Comparison of ENCODE assay signal across 8 mouse cellular contexts in the genomic region with DNA sequence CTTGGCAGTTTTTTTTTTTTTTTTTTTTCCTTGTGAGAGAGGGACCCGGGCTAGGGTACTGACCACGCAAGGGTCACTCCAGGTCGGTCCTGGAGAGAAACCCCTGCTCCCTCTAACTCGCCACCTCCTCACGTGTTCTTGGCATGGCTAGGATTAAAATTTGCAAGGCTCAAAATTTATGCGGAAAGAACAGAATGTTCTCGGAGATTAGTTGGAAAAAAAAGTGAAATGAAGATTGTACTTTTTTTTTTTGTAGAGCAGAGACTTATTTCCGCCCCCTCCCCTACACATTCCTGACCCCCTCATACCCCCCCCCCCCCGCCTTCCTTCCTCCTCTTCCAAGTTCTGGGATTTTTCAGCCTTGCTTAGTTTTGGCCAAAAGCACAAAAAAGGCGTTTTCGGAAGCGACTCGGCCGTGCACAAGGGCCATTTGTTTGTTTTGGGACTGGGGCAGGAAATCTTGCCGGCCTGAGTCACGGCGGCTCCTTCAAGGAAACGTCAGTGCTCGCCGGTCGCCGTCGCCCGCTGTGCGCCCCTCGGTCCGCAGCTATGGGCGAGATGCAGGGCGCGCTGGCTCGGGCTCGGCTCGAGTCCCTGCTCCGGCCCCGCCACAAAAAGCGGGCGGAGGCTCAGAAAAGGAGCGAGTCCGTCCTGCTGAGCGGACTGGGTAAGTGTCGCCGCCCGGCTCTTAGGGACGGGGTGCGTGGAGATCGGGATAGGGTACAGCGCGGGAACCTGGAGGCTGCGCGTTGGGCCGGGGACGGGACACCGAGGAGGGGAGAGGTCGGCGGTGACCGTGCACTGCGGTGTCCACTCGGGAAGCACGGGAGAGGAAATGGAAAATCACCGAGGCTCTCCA.
A peak's percentile ranks its signal among the peaks of the same experiment; 100 is the strongest.
DNase-seq lines count a peak whose midpoint lies in the region; ATAC-seq and TF ChIP-seq lines count a peak whose summit lies in the region.

No protein-coding gene starts in this region.

- H3K4me2 ChIP-seq in embryonic facial prominence, embryonic 12.5 days (replicated peaks) = peak overlapping the region; percentile 86
- peak overlapping the region; percentile 99 for H3K4me2 ChIP-seq in neural tube, embryonic 15.5 days

- no peak for TF ChIP-seq CTCF in E14TG2a.4 (conservative IDR thresholded peaks at IDR 0.05; ENCODE audit: low read length)
- TF ChIP-seq CTCF in lung, adult 2 months (IDR thresholded peaks at IDR 0.05; ENCODE audit: insufficient read depth, low read length) = no peak

- WGBS in embryonic facial prominence, embryonic 12.5 days = under 1% methylated on average over 60 of the region's 60 CpGs
- under 1% methylated on average over 60 of the region's 60 CpGs for WGBS in heart, embryonic 10.5 days
- WGBS in lung, adult 2 months = under 1% methylated on average over 60 of the region's 60 CpGs
- WGBS in neural tube, embryonic 15.5 days = under 1% methylated on average over 56 of the region's 60 CpGs

- peak overlapping the region; percentile 91 for H3K4me3 ChIP-seq in E14TG2a.4 (replicated peaks; ENCODE audit: low read length)
- peak overlapping the region; percentile 70 for H3K4me3 ChIP-seq in embryonic facial prominence, embryonic 12.5 days
- H3K4me3 ChIP-seq in heart, embryonic 10.5 days = peak overlapping the region; percentile 69
- peak overlapping the region; percentile 88 for H3K4me3 ChIP-seq in lung, adult 2 months (replicated peaks; ENCODE audit: extremely low read depth, low read depth, low read length)
- peak overlapping the region; percentile 73 for H3K4me3 ChIP-seq in neural tube, embryonic 15.5 days (replicated peaks)

- peak overlapping the region; percentile 82 for H3K27ac ChIP-seq in embryonic facial prominence, embryonic 12.5 days
- peak overlapping the region; percentile 90 for H3K27ac ChIP-seq in heart, embryonic 10.5 days
- H3K27ac ChIP-seq in neural tube, embryonic 15.5 days (replicated peaks) = peak overlapping the region; percentile 86

- H3K4me1 ChIP-seq in E14TG2a.4 (replicated peaks; ENCODE audit: low read depth, low read length) = peaks cover 65% of the 10 kb centered on the region
- peaks cover 13% of the 10 kb centered on the region; the same call in 1 of the 2 replicates for H3K4me1 ChIP-seq in embryonic facial prominence, embryonic 12.5 days
- peaks cover 21% of the 10 kb centered on the region for H3K4me1 ChIP-seq in heart, embryonic 10.5 days
- peaks cover 3% of the 10 kb centered on the region; the same call in 1 of the 2 replicates for H3K4me1 ChIP-seq in lung, adult 2 months (ENCODE audit: control insufficient read depth, insufficient read depth, low read length)
- peaks cover 35% of the 10 kb centered on the region for H3K4me1 ChIP-seq in neural tube, embryonic 15.5 days

- peak overlapping the region; percentile 67 for H3K9ac ChIP-seq in embryonic facial prominence, embryonic 12.5 days
- peak overlapping the region; percentile 77 for H3K9ac ChIP-seq in neural tube, embryonic 15.5 days (replicated peaks)

- TF ChIP-seq POLR2A in lung, adult 2 months (IDR thresholded peaks at IDR 0.05; ENCODE audit: borderline replicate concordance, extremely low read depth, low read depth, low read length) = peak; percentile 41

- peaks cover 35% of the 10 kb centered on the region for H3K36me3 ChIP-seq in E14TG2a.4 (ENCODE audit: insufficient read depth, low read length)
- H3K36me3 ChIP-seq in embryonic facial prominence, embryonic 12.5 days = peaks cover 6% of the 10 kb centered on the region; the same call in 1 of the 2 replicates
- H3K36me3 ChIP-seq in heart, embryonic 10.5 days = peaks cover 23% of the 10 kb centered on the region
- peaks cover 23% of the 10 kb centered on the region for H3K36me3 ChIP-seq in neural tube, embryonic 15.5 days

- no peak; the same call in none of the 2 replicates for ATAC-seq in embryonic facial prominence, embryonic 12.5 days (ENCODE audit: insufficient number of reproducible peaks, insufficient read depth, low FRiP score, low TSS enrichment)
- ATAC-seq in neural tube, embryonic 15.5 days (ENCODE audit: low FRiP score) = peak; percentile 76

- DNase-seq in adipocyte (ENCODE audit: low spot score) = peak; percentile 79
- DNase-seq in heart, embryonic 10.5 days (ENCODE audit: low spot score) = no peak
- peak; percentile 68 to 71 for DNase-seq in kidney, adult 8-10 months
- peak; percentile 31 for DNase-seq in lung, adult 2 months
- DNase-seq in ovary, postnatal 14 days (ENCODE audit: low spot score) = no peak

- H3K9me3 ChIP-seq in E14TG2a.4 (ENCODE audit: low read length) = no peaks in the 10 kb centered on the region
- H3K9me3 ChIP-seq in embryonic facial prominence, embryonic 12.5 days = no peaks in the 10 kb centered on the region
- H3K9me3 ChIP-seq in heart, embryonic 10.5 days = no peaks in the 10 kb centered on the region
- H3K9me3 ChIP-seq in neural tube, embryonic 15.5 days (replicated peaks) = no peaks in the 10 kb centered on the region

- no peaks in the 10 kb centered on the region for H3K27me3 ChIP-seq in E14TG2a.4 (ENCODE audit: insufficient read depth, low read length)
- 0 out of 2 replicates have a peak, but pooled peaks cover 6% of the 10 kb centered on the region for H3K27me3 ChIP-seq in embryonic facial prominence, embryonic 12.5 days
- 0 out of 2 replicates have a peak, but pooled peaks cover 3% of the 10 kb centered on the region for H3K27me3 ChIP-seq in heart, embryonic 10.5 days (ENCODE audit: insufficient read depth, poor library complexity, severe bottlenecking)
- H3K27me3 ChIP-seq in neural tube, embryonic 15.5 days (replicated peaks) = peaks cover 6% of the 10 kb centered on the region; the same call in 1 of the 2 replicates

Comparison
In these comparisons a context has a peak if more than half of its experiments do, and no peak if none do; other contexts are left out.
1. DNase-seq: peak in adipocyte (single experiment), kidney, adult 8-10 months (2 of 2) and lung, adult 2 months (single experiment); none in heart, embryonic 10.5 days (single experiment) and ovary, postnatal 14 days (single experiment).
2. Peak in every context shown above with its lines, with median percentiles within 50 percentile points of each other: H3K4me3 ChIP-seq and H3K27ac ChIP-seq.